Mouse (Mus musculus): ENCODE data around the gene Sox12.

The Sox12 gene

GRCm38 (mm10) chr2:152357254-152357653 is 40.6 kb downstream of the Sox12 start:
- no peak for DNase-seq

- no peak for DNase-seq
These were observed 47.9 kb downstream of the Sox12 start for GRCm38 (mm10) chr2:152349842-152350540.

GRCm38 (mm10) chr2:152349205-152349604 is 48.7 kb downstream of the Sox12 start:
- no peak for DNase-seq

- no peak for DNase-seq
These were observed 50.1 kb downstream of the Sox12 start for GRCm38 (mm10) chr2:152347722-152348121.

- DNase-seq = no peak
These were observed 50.9 kb downstream of the Sox12 start for GRCm38 (mm10) chr2:152346776-152347465.

- no peak for DNase-seq
These were observed 52.5 kb downstream of the Sox12 start for GRCm38 (mm10) chr2:152345393-152345792.

- DNase-seq = no peak
These were observed 53.0 kb downstream of the Sox12 start for GRCm38 (mm10) chr2:152344909-152345308.

- DNase-seq = peak in 1 of 2 experiments; percentile 9
These were observed 53.5 kb downstream of the Sox12 start for GRCm38 (mm10) chr2:152344361-152344760.
